Mouse (Mus musculus) erythroblast, embryonic 14.5 days (primary cell): ENCODE data around the gene 4931406C07Rik. TPM values are rescaled to one million over a fixed set of nuclear protein-coding genes. Genes with fewer than 3 reads are reported as not detected.
A peak's percentile ranks its signal among the peaks of the same experiment; 100 is the strongest.
"Not testable (repeated sequence)": the region's sequence is repeated elsewhere in the genome, so short reads cannot be mapped to it uniquely, and the experiment has no call there.

Experiments
- H3K27me3 ChIP-seq: 2 replicates; pipeline ENCODE4 v1.6.1; 2012; ENCODE audit warnings: inconsistent platforms; ENCODE audit not compliant: control insufficient read depth
- H3K36me3 ChIP-seq: 2 replicates; pipeline ENCODE4 v1.6.1; 2012; ENCODE audit warnings: mild to moderate bottlenecking, inconsistent platforms; ENCODE audit not compliant: control insufficient read depth
- H3K4me1 ChIP-seq: 2 replicates; pipeline ENCODE4 v1.6.1; 2012; ENCODE audit warnings: inconsistent platforms; ENCODE audit not compliant: control insufficient read depth
- H3K4me3 ChIP-seq: replicated peaks from 2 replicates; pipeline ENCODE3; 2012; ENCODE audit warnings: moderate library complexity, mild to moderate bottlenecking, inconsistent platforms
- H3K9me3 ChIP-seq: 2 replicates; pipeline ENCODE4 v1.6.1; 2012; ENCODE audit warnings: low read length, inconsistent platforms, mixed read lengths; ENCODE audit not compliant: control insufficient read depth
- GATA1 ChIP-seq: IDR thresholded peaks from 2 replicates; pipeline ENCODE4 v1.6.1; 2012; ENCODE audit warnings: low read length, inconsistent platforms, mixed read lengths
- TAL1 ChIP-seq: IDR thresholded peaks from 3 replicates; pipeline ENCODE4 v1.6.1; 2012; ENCODE audit warnings: low read length, inconsistent platforms, mixed read lengths
- polyA plus RNA-seq: library from polyadenylated mRNA; stranded (reverse); fragments of >175 nt; gene quantifications from 2 replicates; pipeline ENCODE4 v1.2.3, GENCODE M21; 2012

4931406C07Rik gene
- polyA plus RNA-seq, 1 experiment, result 0.04 TPM

GRCm38 (mm10) chr9:15310179-15310578 lies 3.9 kb upstream of the 4931406C07Rik start:
- Histone ChIP-seq H3K36me3 (peaks cover 81% of the 10 kb centered on the region), H3K9me3 (no peaks in the 10 kb centered on the region), H3K4me3 (no peak overlapping the region), H3K4me1 (peaks cover 41% of the 10 kb centered on the region), H3K27me3 (no peaks in the 10 kb centered on the region)
- TF ChIP-seq TAL1 (no peak), GATA1 (no peak)

GRCm38 (mm10) chr9:15309425-15309824 lies 3.2 kb upstream of the 4931406C07Rik start:
- TF ChIP-seq GATA1 (no peak), TAL1 (no peak)
- Histone ChIP-seq H3K4me3 (no peak overlapping the region), H3K4me1 (peaks cover 47% of the 10 kb centered on the region), H3K36me3 (peaks cover 73% of the 10 kb centered on the region), H3K27me3 (no peaks in the 10 kb centered on the region), H3K9me3 (no peaks in the 10 kb centered on the region)

- H3K9me3 ChIP-seq, result no peaks in the 10 kb centered on the region
- peaks cover 61% of the 10 kb centered on the region for H3K36me3 ChIP-seq
- no peaks in the 10 kb centered on the region for H3K27me3 ChIP-seq
- no peak overlapping the region for H3K4me3 ChIP-seq
- no peak for TF ChIP-seq TAL1
- no peak for TF ChIP-seq GATA1
- H3K4me1 ChIP-seq, result peaks cover 47% of the 10 kb centered on the region
Measured at GRCm38 (mm10) chr9:15308254-15308653, 2.0 kb upstream of the 4931406C07Rik start.

- Histone ChIP-seq H3K27me3 (no peaks in the 10 kb centered on the region), H3K9me3 (no peaks in the 10 kb centered on the region), H3K4me1 (peaks cover 46% of the 10 kb centered on the region), H3K36me3 (peaks cover 51% of the 10 kb centered on the region), H3K4me3 (peak overlapping the region; percentile 93)
- TF ChIP-seq TAL1, result no peak
- no peak for TF ChIP-seq GATA1
Measured at GRCm38 (mm10) chr9:15307257-15307656, 1.0 kb upstream of the 4931406C07Rik start.

- TF ChIP-seq TAL1 (no peak), GATA1 (no peak)
- peaks cover 38% of the 10 kb centered on the region for H3K36me3 ChIP-seq
- no peaks in the 10 kb centered on the region for H3K9me3 ChIP-seq
- peak within 1 kb of the TSS; percentile 93 for H3K4me3 ChIP-seq
- no peaks in the 10 kb centered on the region for H3K27me3 ChIP-seq
- peaks cover 46% of the 10 kb centered on the region for H3K4me1 ChIP-seq
Measured at GRCm38 (mm10) chr9:15305503-15306397, 498 bp downstream of the 4931406C07Rik start, which contains the start of gene Taf1d. Gene Taf1d (plus strand): TSS chr9:15306214.

GRCm38 (mm10) chr9:15302881-15303280 lies 3.4 kb downstream of the 4931406C07Rik start:
- no peak for TF ChIP-seq TAL1
- no peak for TF ChIP-seq GATA1
- H3K9me3 ChIP-seq, result no peaks in the 10 kb centered on the region
- H3K4me3 ChIP-seq, result no peak overlapping the region
- peaks cover 9% of the 10 kb centered on the region for H3K36me3 ChIP-seq
- peaks cover 32% of the 10 kb centered on the region for H3K4me1 ChIP-seq
- no peaks in the 10 kb centered on the region for H3K27me3 ChIP-seq

GRCm38 (mm10) chr9:15302006-15302405 lies 4.2 kb downstream of the 4931406C07Rik start:
- H3K36me3 ChIP-seq, H3K9me3 ChIP-seq, H3K27me3 ChIP-seq, H3K4me3 ChIP-seq: not testable (repeated sequence)
- H3K4me1 ChIP-seq, result peaks cover 24% of the 10 kb centered on the region

GRCm38 (mm10) chr9:15301399-15301798 lies 4.8 kb downstream of the 4931406C07Rik start:
- no peak for TF ChIP-seq GATA1
- TF ChIP-seq TAL1, result no peak
- Histone ChIP-seq H3K9me3 (no peaks in the 10 kb centered on the region), H3K4me3 (no peak overlapping the region), H3K4me1 (peaks cover 18% of the 10 kb centered on the region), H3K27me3 (no peaks in the 10 kb centered on the region), H3K36me3 (no peaks in the 10 kb centered on the region)

- Histone ChIP-seq H3K4me3 (no peak overlapping the region), H3K9me3 (no peaks in the 10 kb centered on the region), H3K27me3 (no peaks in the 10 kb centered on the region), H3K36me3 (no peaks in the 10 kb centered on the region), H3K4me1 (peaks cover 5% of the 10 kb centered on the region)
- TF ChIP-seq TAL1, result no peak
- no peak for TF ChIP-seq GATA1
Measured at GRCm38 (mm10) chr9:15300056-15300455, 6.2 kb downstream of the 4931406C07Rik start.

GRCm38 (mm10) chr9:15298451-15298850 lies 7.8 kb downstream of the 4931406C07Rik start:
- H3K9me3 ChIP-seq, result no peaks in the 10 kb centered on the region
- no peaks in the 10 kb centered on the region; the same call in 1 of the 2 replicates for H3K4me1 ChIP-seq
- no peaks in the 10 kb centered on the region for H3K36me3 ChIP-seq
- no peak for TF ChIP-seq GATA1
- no peak for TF ChIP-seq TAL1
- H3K27me3 ChIP-seq, result no peaks in the 10 kb centered on the region
- H3K4me3 ChIP-seq, result no peak overlapping the region
